Mouse (Mus musculus): ENCODE results near the gene Ten1. TPM values are rescaled to one million over a fixed set of nuclear protein-coding genes. Genes with fewer than 3 reads are reported as not detected.
A peak's percentile ranks its signal among the peaks of the same experiment; 100 is the strongest.

Ten1 gene
- total RNA-seq, 1 experiment: 19.1 TPM

GRCm38 (mm10) chr11:116221931-116222739 is 23.5 kb downstream of the Ten1 start:
- Histone ChIP-seq H3K4me3 (ENCODE audit: insufficient read depth in 1 of 2, low read depth in 1 of 2, low read length in 2 of 2, poor library complexity in 1 of 2, severe bottlenecking in 1 of 2) (peak overlapping the region; percentile 48 to 57), H3K36me3 (ENCODE audit: control insufficient read depth, insufficient read depth, low read length, poor library complexity, severe bottlenecking) (no peaks in the 10 kb centered on the region), H3K4me1 (ENCODE audit: control insufficient read depth in 2 of 2, insufficient read depth in 2 of 2, low read length in 2 of 2, poor library complexity in 1 of 2) (peaks cover 0 to 11% of the 10 kb centered on the region in 2 experiments; a peak in 1 of 4 replicates), H3K9me3 (ENCODE audit: control insufficient read depth, insufficient read depth, low read depth, low read length) (no peaks in the 10 kb centered on the region), H3K27ac (ENCODE audit: insufficient read depth, low read depth, low read length, poor library complexity, severe bottlenecking) (no peak overlapping the region), H3K9ac (ENCODE audit: insufficient read depth, low read depth, low read length, poor library complexity, severe bottlenecking) (peak overlapping the region; percentile 20; the same call in 1 of the 2 replicates)
- no peak for DNase-seq (ENCODE audit: low read depth, low spot score)
- TF ChIP-seq ZC3H11A (IDR thresholded peaks at IDR 0.05; ENCODE audit: borderline replicate concordance, low read depth, low read length): no peak
- no peak for TF ChIP-seq HCFC1 (IDR thresholded peaks at IDR 0.05; ENCODE audit: borderline replicate concordance, insufficient read depth, low read length)
- no peak for TF ChIP-seq CHD2 (IDR thresholded peaks at IDR 0.05; ENCODE audit: low read depth, low read length)
- TF ChIP-seq ZNF384 (IDR thresholded peaks at IDR 0.05; ENCODE audit: low read depth, low read length): no peak
- TF ChIP-seq MAFK (IDR thresholded peaks at IDR 0.05; ENCODE audit: insufficient read depth, low read depth, low read length): no peak
- in situ Hi-C loops (cut with MboI; ENCODE audit: low sequenced_read_pairs in 2 of 2, unreplicated experiment in 2 of 2): loop anchor here in 1 of 2 experiments (5.0 kb wide), 1 partner anchor 235 kb away; no protein-coding TSS in a partner anchor

DNA sequence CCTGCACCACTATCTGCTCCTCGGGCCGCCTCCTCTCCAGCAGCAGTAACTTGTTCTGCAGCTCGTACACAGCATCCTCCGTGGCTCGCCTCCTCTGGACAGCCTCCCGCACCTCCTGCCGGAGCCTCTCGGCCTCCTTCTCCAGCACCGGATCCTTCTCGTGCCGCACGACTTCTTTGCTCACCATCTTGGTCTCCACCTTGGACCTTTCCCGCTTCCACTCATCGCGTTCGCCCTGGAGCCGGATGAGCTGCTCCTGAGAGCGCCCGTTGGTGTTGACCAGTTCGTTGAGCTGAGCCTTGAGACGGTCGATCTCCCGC is 24.0 kb downstream of the Ten1 start:
- TF ChIP-seq ZC3H11A (IDR thresholded peaks at IDR 0.05; ENCODE audit: borderline replicate concordance, low read depth, low read length) (no peak), MAFK (IDR thresholded peaks at IDR 0.05; ENCODE audit: insufficient read depth, low read depth, low read length) (no peak), ZNF384 (IDR thresholded peaks at IDR 0.05; ENCODE audit: low read depth, low read length) (no peak), CHD2 (IDR thresholded peaks at IDR 0.05; ENCODE audit: low read depth, low read length) (no peak), HCFC1 (IDR thresholded peaks at IDR 0.05; ENCODE audit: borderline replicate concordance, insufficient read depth, low read length) (no peak)
- peaks cover 0 to 11% of the 10 kb centered on the region in 2 experiments; a peak in 1 of 4 replicates for H3K4me1 ChIP-seq (ENCODE audit: control insufficient read depth in 2 of 2, insufficient read depth in 2 of 2, low read length in 2 of 2, poor library complexity in 1 of 2)
- in situ Hi-C loops (cut with MboI; ENCODE audit: low sequenced_read_pairs in 2 of 2, unreplicated experiment in 2 of 2): loop anchor here in 1 of 2 experiments (5.0 kb wide), 1 partner anchor 235 kb away; no protein-coding TSS in a partner anchor
- peak overlapping the region; percentile 6; the same call in 1 of the 2 replicates for H3K9ac ChIP-seq (ENCODE audit: insufficient read depth, low read depth, low read length, poor library complexity, severe bottlenecking)
- no peak for DNase-seq (ENCODE audit: low read depth, low spot score)
- no peaks in the 10 kb centered on the region for H3K36me3 ChIP-seq (ENCODE audit: control insufficient read depth, insufficient read depth, low read length, poor library complexity, severe bottlenecking)
- no peak overlapping the region for H3K27ac ChIP-seq (ENCODE audit: insufficient read depth, low read depth, low read length, poor library complexity, severe bottlenecking)
- H3K9me3 ChIP-seq (ENCODE audit: control insufficient read depth, insufficient read depth, low read depth, low read length): no peaks in the 10 kb centered on the region
- peak overlapping the region; percentile 48 to 57 for H3K4me3 ChIP-seq (ENCODE audit: insufficient read depth in 1 of 2, low read depth in 1 of 2, low read length in 2 of 2, poor library complexity in 1 of 2, severe bottlenecking in 1 of 2)

DNA sequence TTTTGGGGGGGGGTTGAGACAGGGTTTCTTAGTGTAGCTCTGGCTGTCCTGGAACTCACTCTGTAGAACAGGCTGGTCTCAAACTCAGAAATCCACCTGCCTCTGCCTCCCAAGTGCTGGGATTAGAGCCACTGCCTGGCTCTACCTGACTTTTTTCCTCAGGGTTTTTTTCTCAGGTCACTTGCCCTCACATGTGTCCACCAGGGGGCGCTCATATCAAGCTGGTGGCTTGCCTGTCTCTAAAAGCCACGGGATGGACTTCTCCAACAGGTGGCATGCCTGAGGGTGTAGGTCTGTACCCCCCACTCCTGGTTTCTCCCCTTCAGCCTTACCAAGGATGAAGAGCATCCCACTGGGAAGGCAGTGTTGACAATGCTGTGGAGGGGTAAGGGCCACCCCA is 27.8 kb downstream of the Ten1 start:
- Histone ChIP-seq H3K9ac (ENCODE audit: insufficient read depth, low read depth, low read length, poor library complexity, severe bottlenecking) (no peak overlapping the region), H3K27ac (ENCODE audit: insufficient read depth, low read depth, low read length, poor library complexity, severe bottlenecking) (no peak overlapping the region), H3K36me3 (ENCODE audit: control insufficient read depth, insufficient read depth, low read length, poor library complexity, severe bottlenecking) (no peaks in the 10 kb centered on the region), H3K4me1 (ENCODE audit: control insufficient read depth in 2 of 2, insufficient read depth in 2 of 2, low read length in 2 of 2, poor library complexity in 1 of 2) (peaks cover 0 to 6% of the 10 kb centered on the region in 2 experiments; a peak in 2 of 4 replicates), H3K9me3 (ENCODE audit: control insufficient read depth, insufficient read depth, low read depth, low read length) (no peaks in the 10 kb centered on the region), H3K4me3 (ENCODE audit: insufficient read depth in 1 of 2, low read depth in 1 of 2, low read length in 2 of 2, poor library complexity in 1 of 2, severe bottlenecking in 1 of 2) (no peak overlapping the region)
- in situ Hi-C loops (cut with MboI; ENCODE audit: low sequenced_read_pairs in 2 of 2, unreplicated experiment in 2 of 2): no loop called here
- TF ChIP-seq ZC3H11A (IDR thresholded peaks at IDR 0.05; ENCODE audit: borderline replicate concordance, low read depth, low read length) (peak; percentile 84), ZNF384 (IDR thresholded peaks at IDR 0.05; ENCODE audit: low read depth, low read length) (peak; percentile 81), HCFC1 (IDR thresholded peaks at IDR 0.05; ENCODE audit: borderline replicate concordance, insufficient read depth, low read length) (no peak), CHD2 (IDR thresholded peaks at IDR 0.05; ENCODE audit: low read depth, low read length) (no peak), MAFK (IDR thresholded peaks at IDR 0.05; ENCODE audit: insufficient read depth, low read depth, low read length) (no peak)
- DNase-seq (ENCODE audit: low read depth, low spot score): peak; percentile 87

- no peaks in the 10 kb centered on the region for H3K9me3 ChIP-seq (ENCODE audit: control insufficient read depth, insufficient read depth, low read depth, low read length)
- no peak overlapping the region for H3K27ac ChIP-seq (ENCODE audit: insufficient read depth, low read depth, low read length, poor library complexity, severe bottlenecking)
- H3K9ac ChIP-seq (ENCODE audit: insufficient read depth, low read depth, low read length, poor library complexity, severe bottlenecking): no peak overlapping the region
- in situ Hi-C loops (cut with MboI; ENCODE audit: low sequenced_read_pairs in 2 of 2, unreplicated experiment in 2 of 2): no loop called here
- no peak overlapping the region for H3K4me3 ChIP-seq (ENCODE audit: insufficient read depth in 1 of 2, low read depth in 1 of 2, low read length in 2 of 2, poor library complexity in 1 of 2, severe bottlenecking in 1 of 2)
- DNase-seq (ENCODE audit: low read depth, low spot score): no peak
- TF ChIP-seq ZNF384 (IDR thresholded peaks at IDR 0.05; ENCODE audit: low read depth, low read length) (no peak), CHD2 (IDR thresholded peaks at IDR 0.05; ENCODE audit: low read depth, low read length) (no peak), ZC3H11A (IDR thresholded peaks at IDR 0.05; ENCODE audit: borderline replicate concordance, low read depth, low read length) (no peak), HCFC1 (IDR thresholded peaks at IDR 0.05; ENCODE audit: borderline replicate concordance, insufficient read depth, low read length) (no peak), MAFK (IDR thresholded peaks at IDR 0.05; ENCODE audit: insufficient read depth, low read depth, low read length) (no peak)
- no peaks in the 10 kb centered on the region for H3K36me3 ChIP-seq (ENCODE audit: control insufficient read depth, insufficient read depth, low read length, poor library complexity, severe bottlenecking)
- peaks cover 0 to 9% of the 10 kb centered on the region in 2 experiments; a peak in 2 of 4 replicates for H3K4me1 ChIP-seq (ENCODE audit: control insufficient read depth in 2 of 2, insufficient read depth in 2 of 2, low read length in 2 of 2, poor library complexity in 1 of 2)
These were observed 30.0 kb downstream of the Ten1 start for GRCm38 (mm10) chr11:116228699-116229098.

Data from ES-E14 (cell line).